In genomic region chrX:97141170-97142085, GRCm38 (mm10) we compare ENCODE assay signal across 8 mouse cellular contexts.
DNase-seq lines count a peak whose midpoint lies in the region; ATAC-seq and TF ChIP-seq lines count a peak whose summit lies in the region.
"Not testable (repeated sequence)": the region's sequence is repeated elsewhere in the genome, so short reads cannot be mapped to it uniquely, and the experiment has no call there.

No protein-coding gene starts in this region.

- not testable (repeated sequence) for H3K9ac ChIP-seq in embryonic facial prominence, embryonic 13.5 days; kidney, embryonic 16.5 days (replicated peaks; ENCODE audit: low read length); neural tube, embryonic 12.5 days

- not testable (repeated sequence) for H3K27me3 ChIP-seq in embryonic facial prominence, embryonic 13.5 days; hindbrain, embryonic 10.5 days (ENCODE audit: insufficient read depth, poor library complexity, severe bottlenecking); kidney, embryonic 16.5 days (ENCODE audit: insufficient read depth, low read length); neural tube, embryonic 12.5 days (replicated peaks); thymus, adult 2 months (ENCODE audit: control insufficient read depth, insufficient read depth, low read length)

- ATAC-seq in embryonic facial prominence, embryonic 13.5 days (ENCODE audit: insufficient number of reproducible peaks, insufficient read depth, low FRiP score, low TSS enrichment, low read depth): not testable (repeated sequence)
- peak; percentile 50; the same call in 1 of the 2 replicates for ATAC-seq in frontal cortex, adult (ENCODE audit: low TSS enrichment)
- 0 out of 2 replicates have a peak, but pooled peaks have one; percentile 51 for ATAC-seq in kidney, embryonic 16.5 days (ENCODE audit: low FRiP score, low TSS enrichment)
- peak; percentile 70; the same call in 1 of the 2 replicates for ATAC-seq in megakaryocyte progenitor cell, adult 5-6 weeks (replicated peaks; ENCODE audit: poor library complexity)
- peak; percentile 83 for ATAC-seq in neural tube, embryonic 12.5 days (ENCODE audit: low FRiP score, low read depth)

- peak; percentile 17 for DNase-seq in Muller cell, postnatal 12 days (ENCODE audit: inconsistent ontology term)
- DNase-seq in hindbrain, embryonic 10.5 days (ENCODE audit: low spot score): peak; percentile 8
- DNase-seq in thymus, adult 2 months: not testable (repeated sequence)

- not testable (repeated sequence) for H3K4me1 ChIP-seq in embryonic facial prominence, embryonic 13.5 days; hindbrain, embryonic 10.5 days (replicated peaks); kidney, embryonic 16.5 days (ENCODE audit: insufficient read depth, low read length); neural tube, embryonic 12.5 days; thymus, adult 2 months (replicated peaks; ENCODE audit: control insufficient read depth, insufficient read depth, low read length)

- WGBS in embryonic facial prominence, embryonic 13.5 days: 49% methylated on average over 27 of the region's 27 CpGs
- 55% methylated on average over 19 of the region's 27 CpGs for WGBS in hindbrain, embryonic 10.5 days
- 51% methylated on average over 15 of the region's 27 CpGs for WGBS in kidney, embryonic 16.5 days
- 47% methylated on average over 24 of the region's 27 CpGs for WGBS in neural tube, embryonic 12.5 days
- WGBS in thymus, adult 2 months: 18% methylated on average over 20 of the region's 27 CpGs

- not testable (repeated sequence) for TF ChIP-seq CTCF in thymus, adult 2 months (IDR thresholded peaks at IDR 0.05; ENCODE audit: borderline replicate concordance, control insufficient read depth, extremely low read depth, insufficient read depth, low read length, poor library complexity)

- not testable (repeated sequence) for H3K27ac ChIP-seq in embryonic facial prominence, embryonic 13.5 days; hindbrain, embryonic 10.5 days; kidney, embryonic 16.5 days (ENCODE audit: low read length); neural tube, embryonic 12.5 days; thymus, adult 2 months (ENCODE audit: control insufficient read depth, insufficient read depth, low read length)

- not testable (repeated sequence) for H3K36me3 ChIP-seq in embryonic facial prominence, embryonic 13.5 days; hindbrain, embryonic 10.5 days; kidney, embryonic 16.5 days (ENCODE audit: insufficient read depth, low read length); neural tube, embryonic 12.5 days; thymus, adult 2 months (ENCODE audit: control insufficient read depth, insufficient read depth, low read length)

- not testable (repeated sequence) for TF ChIP-seq POLR2A in thymus, adult 2 months (IDR thresholded peaks at IDR 0.05; ENCODE audit: control insufficient read depth, extremely low read depth, insufficient read depth, low read length, poor library complexity)

- H3K4me2 ChIP-seq in embryonic facial prominence, embryonic 13.5 days; kidney, embryonic 16.5 days (replicated peaks; ENCODE audit: low read depth, low read length); neural tube, embryonic 12.5 days (replicated peaks): not testable (repeated sequence)

- H3K9me3 ChIP-seq in embryonic facial prominence, embryonic 13.5 days; hindbrain, embryonic 10.5 days; kidney, embryonic 16.5 days (ENCODE audit: low read length); neural tube, embryonic 12.5 days: not testable (repeated sequence)

- H3K4me3 ChIP-seq in embryonic facial prominence, embryonic 13.5 days: peak overlapping the region; percentile 28
- H3K4me3 ChIP-seq in hindbrain, embryonic 10.5 days: peak overlapping the region; percentile 38; the same call in 1 of the 2 replicates
- peak overlapping the region; percentile 19 for H3K4me3 ChIP-seq in kidney, embryonic 16.5 days (ENCODE audit: low read length)
- not testable (repeated sequence) for H3K4me3 ChIP-seq in neural tube, embryonic 12.5 days
- peak overlapping the region; percentile 14; the same call in 1 of the 2 replicates for H3K4me3 ChIP-seq in thymus, adult 2 months (ENCODE audit: control insufficient read depth, insufficient read depth, low read length)
